23 mouse cellular contexts compared by ENCODE assay signal in the genomic region with DNA sequence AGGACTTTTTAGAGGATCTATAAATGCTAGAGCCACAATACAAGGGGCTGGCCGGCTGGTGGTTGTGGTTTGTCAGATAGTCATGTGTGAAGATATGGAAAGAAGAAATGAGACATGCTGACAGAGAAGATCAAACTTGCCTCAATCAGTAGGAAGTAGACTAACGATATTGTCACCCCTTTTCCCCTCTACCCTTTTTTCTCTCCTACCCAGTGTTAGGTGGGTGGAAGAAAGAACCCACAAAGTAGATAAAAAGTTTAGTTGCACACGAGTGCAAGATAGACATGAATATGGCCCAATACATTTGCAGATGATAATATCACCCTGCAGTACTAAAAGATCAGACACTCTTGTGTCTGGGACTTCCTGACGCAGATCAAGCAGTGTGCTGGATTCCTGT. TPM values are rescaled to one million over a fixed set of nuclear protein-coding genes. Genes with fewer than 3 reads are reported as not detected.
DNase-seq lines count a peak whose midpoint lies in the region; ATAC-seq and TF ChIP-seq lines count a peak whose summit lies in the region.
"Had no signal": no experiment of that assay in that cellular context is flagged by ENCODE, and none has a peak within 500 bp of the region (broad histone marks: within the 10 kb centered on the region; RNA-seq: fewer than 3 reads in every experiment).

No protein-coding gene starts in this region.

- H3K9me3 ChIP-seq in MEL (replicated peaks; ENCODE audit: insufficient read depth, low read length) = no peaks in the 10 kb centered on the region
- H3K9me3 ChIP-seq in kidney, embryonic 14.5 days (ENCODE audit: control insufficient read depth, low read length) = no peaks in the 10 kb centered on the region
- H3K9me3 ChIP-seq in midbrain, embryonic 16.5 days (replicated peaks; ENCODE audit: control insufficient read depth, low read length, poor library complexity, severe bottlenecking) = no peaks in the 10 kb centered on the region
- H3K9me3 ChIP-seq: embryonic facial prominence, embryonic 10.5 days; embryonic facial prominence, embryonic 12.5 days; forebrain, embryonic 13.5 days; forebrain, embryonic 15.5 days; G1E had no signal

- WGBS in kidney, embryonic 14.5 days = 90% methylated on average over 4 of the region's 4 CpGs
- 95% methylated on average over 4 of the region's 4 CpGs for WGBS in midbrain, embryonic 16.5 days

- H3K4me1 ChIP-seq in MEL (ENCODE audit: control insufficient read depth in 1 of 2, insufficient read depth in 2 of 2, low read length in 2 of 2) = peaks cover 9 to 13% of the 10 kb centered on the region in 2 experiments
- no peaks in the 10 kb centered on the region for H3K4me1 ChIP-seq in kidney, embryonic 14.5 days (ENCODE audit: control insufficient read depth, insufficient read depth, low read length)
- no peaks in the 10 kb centered on the region for H3K4me1 ChIP-seq in midbrain, embryonic 16.5 days (ENCODE audit: control insufficient read depth, insufficient read depth, low read length)
- H3K4me1 ChIP-seq: embryonic facial prominence, embryonic 10.5 days; embryonic facial prominence, embryonic 12.5 days; forebrain, embryonic 13.5 days; forebrain, embryonic 15.5 days had no signal

- peak; percentile 64 for ATAC-seq in inflammation-experienced regulatory T-cells, adult 6 months
- ATAC-seq in kidney, embryonic 14.5 days (ENCODE audit: low FRiP score, low TSS enrichment) = no peak
- ATAC-seq in midbrain, embryonic 16.5 days = no peak
- ATAC-seq: forebrain, embryonic 13.5 days; forebrain, embryonic 15.5 days; forebrain, postnatal 0 days had no signal

- H3K79me2 ChIP-seq in MEL (ENCODE audit: control insufficient read depth, insufficient read depth, low read length, poor library complexity) = no peaks in the 10 kb centered on the region

- H3K4me2 ChIP-seq in kidney, embryonic 14.5 days (replicated peaks; ENCODE audit: low read depth, low read length) = no peak overlapping the region
- no peak overlapping the region for H3K4me2 ChIP-seq in midbrain, embryonic 16.5 days (ENCODE audit: low read length)
- H3K4me2 ChIP-seq: embryonic facial prominence, embryonic 12.5 days; forebrain, embryonic 13.5 days; forebrain, embryonic 15.5 days had no signal

- peak overlapping the region; percentile 41; the same call in 1 of the 2 replicates for H3K27ac ChIP-seq in MEL (ENCODE audit: control insufficient read depth, low read depth, low read length)
- no peak overlapping the region for H3K27ac ChIP-seq in kidney, embryonic 14.5 days (ENCODE audit: low read depth, low read length)
- no peak overlapping the region for H3K27ac ChIP-seq in midbrain, embryonic 16.5 days (ENCODE audit: low read length)
- H3K27ac ChIP-seq: embryonic facial prominence, embryonic 10.5 days; embryonic facial prominence, embryonic 12.5 days; forebrain, embryonic 13.5 days; forebrain, embryonic 15.5 days had no signal

- no peaks in the 10 kb centered on the region for H3K27me3 ChIP-seq in MEL (ENCODE audit: control insufficient read depth in 1 of 2, insufficient read depth in 2 of 2, low read length in 2 of 2)
- H3K27me3 ChIP-seq in kidney, embryonic 14.5 days (ENCODE audit: control insufficient read depth, insufficient read depth, low read length) = no peaks in the 10 kb centered on the region
- no peaks in the 10 kb centered on the region for H3K27me3 ChIP-seq in midbrain, embryonic 16.5 days (ENCODE audit: control insufficient read depth, insufficient read depth, low read depth, low read length)
- H3K27me3 ChIP-seq: CH12.LX; embryonic facial prominence, embryonic 12.5 days; forebrain, embryonic 13.5 days; forebrain, embryonic 15.5 days had no signal

- no peak for TF ChIP-seq CTCF in MEL (IDR thresholded peaks at IDR 0.05 in 2 of 3, conservative IDR thresholded peaks at IDR 0.05 in 1 of 3; ENCODE audit: control insufficient read depth in 1 of 3, insufficient read depth in 1 of 3, low read depth in 2 of 3, low read length in 3 of 3, poor library complexity in 1 of 3, severe bottlenecking in 1 of 3)

- no peak overlapping the region for H3K9ac ChIP-seq in MEL (ENCODE audit: control insufficient read depth, low read depth, low read length, poor library complexity, severe bottlenecking)
- H3K9ac ChIP-seq in kidney, embryonic 14.5 days (ENCODE audit: low read depth, low read length) = no peak overlapping the region
- no peak overlapping the region for H3K9ac ChIP-seq in midbrain, embryonic 16.5 days (ENCODE audit: low read depth, low read length)
- H3K9ac ChIP-seq: embryonic facial prominence, embryonic 12.5 days; forebrain, embryonic 13.5 days; forebrain, embryonic 15.5 days; forebrain, postnatal 0 days had no signal

- TF ChIP-seq RAD21 in MEL (IDR thresholded peaks at IDR 0.05; ENCODE audit: low read depth, low read length) = no peak

- no peak overlapping the region for H3K4me3 ChIP-seq in MEL (ENCODE audit: control insufficient read depth in 1 of 2, insufficient read depth in 1 of 2, low read depth in 2 of 2, low read length in 2 of 2)
- no peak overlapping the region for H3K4me3 ChIP-seq in kidney, embryonic 14.5 days (ENCODE audit: low read length)
- no peak overlapping the region for H3K4me3 ChIP-seq in midbrain, embryonic 16.5 days (ENCODE audit: low read depth, low read length)
- H3K4me3 ChIP-seq: embryonic facial prominence, embryonic 10.5 days; embryonic facial prominence, embryonic 12.5 days; forebrain, embryonic 13.5 days; forebrain, embryonic 15.5 days had no signal

- TF ChIP-seq POLR2A in MEL (IDR thresholded peaks at IDR 0.05; ENCODE audit: control insufficient read depth in 1 of 2, insufficient read depth in 1 of 2, low read depth in 1 of 2, low read length in 2 of 2, poor library complexity in 1 of 2) = no peak

- H3K36me3 ChIP-seq in MEL (ENCODE audit: control insufficient read depth in 1 of 2, insufficient read depth in 2 of 2, low read length in 2 of 2) = peaks cover 13 to 16% of the 10 kb centered on the region in 2 experiments
- H3K36me3 ChIP-seq in kidney, embryonic 14.5 days (ENCODE audit: control insufficient read depth, insufficient read depth, low read length) = peaks cover 92% of the 10 kb centered on the region
- H3K36me3 ChIP-seq in midbrain, embryonic 16.5 days (ENCODE audit: control insufficient read depth, insufficient read depth, low read length) = peaks cover 78% of the 10 kb centered on the region

- peak; percentile 58 for DNase-seq in CD4-positive helper T cell, adult 2 months (ENCODE audit: low read depth, low spot score)
- peak; percentile 70 for DNase-seq in MEL (ENCODE audit: low read depth, low spot score)
- peak; percentile 39 for DNase-seq in naive thymus-derived CD4-positive, alpha-beta T cell, adult 2 months (ENCODE audit: low read depth)
- no peak for DNase-seq in gastrocnemius, postnatal 4 days (ENCODE audit: low spot score in 2 of 2)
- DNase-seq: adrenal gland, adult 8-10 months; adrenal gland, postnatal 14 days; adrenal gland, postnatal 36 days; cerebellum, adult 11-12 months; cerebellum, adult 2 months; cerebellum, adult 9-10 months; cerebellum, postnatal 10 days; cerebellum, postnatal 25 days; forebrain, postnatal 0 days had no signal

- TF ChIP-seq EP300 in MEL (IDR thresholded peaks at IDR 0.05; ENCODE audit: low read depth in 1 of 2, low read length in 2 of 2) = peak; percentile 54 to 60; a peak in 3 of 4 replicates

TF ChIP-seq in MEL, 35 proteins besides CTCF, POLR2A, EP300 and RAD21 (continues in another document):
- TF ChIP-seq MYB (IDR thresholded peaks at IDR 0.05; ENCODE audit: low read depth, low read length) (no peak), BHLHE40 (IDR thresholded peaks at IDR 0.05; ENCODE audit: borderline replicate concordance, low read depth, low read length) (peak; percentile 70), RCOR1 (IDR thresholded peaks at IDR 0.05; ENCODE audit: low read depth, low read length) (no peak; the same call in 1 of the 2 replicates), NRF1 (IDR thresholded peaks at IDR 0.05; ENCODE audit: insufficient read depth, low read depth, low read length, poor library complexity, severe bottlenecking) (no peak), MXI1 (IDR thresholded peaks at IDR 0.05; ENCODE audit: low read depth, low read length) (0 out of 2 replicates have a peak, but pooled peaks have one; percentile 43), CHD2 (IDR thresholded peaks at IDR 0.05; ENCODE audit: low read length) (no peak), SIN3A (IDR thresholded peaks at IDR 0.05; ENCODE audit: low read length) (peak; percentile 47; the same call in 1 of the 2 replicates), ETS1 (IDR thresholded peaks at IDR 0.05; ENCODE audit: low read depth, low read length) (peak; percentile 69), TCF12 (IDR thresholded peaks at IDR 0.05; ENCODE audit: low read depth, low read length) (peak; percentile 20; the same call in 1 of the 2 replicates)

RNA-seq across cellular contexts. Expression of a gene that starts 12.0 kb away (rescaled TPM):
- total RNA-seq in MEL (2012; rRNA removed) = 0.46 and 0.82 TPM in 2 replicates
- under 1 TPM in 1 of 2 experiments, not detected in 1; 0.77 TPM for polyA plus RNA-seq in MEL (2012; ENCODE audit: insufficient read depth in 1 of 2, insufficient read length in 2 of 2, low read depth in 1 of 2, low replicate concordance in 2 of 2, missing spikeins in 1 of 2)
- polyA plus RNA-seq in inflammation-experienced regulatory T-cells, adult 6 months (2017; shearing (Covaris generic)) = 10 to 100 TPM; 58.8 to 82.4 (median 67.8) TPM
- total RNA-seq in gastrocnemius, postnatal 4 days (2021) = 1 to 10 TPM; 2.5 to 3.6 TPM
- polyA plus RNA-seq in kidney, embryonic 14.5 days (2014; fragmentation: Nextera tagmentation; extraction: Ambion mirVana) = 1.7 and 2.1 TPM in 2 replicates
- 1.1 and 1.2 TPM in 2 replicates for polyA plus RNA-seq in midbrain, embryonic 16.5 days (2015; fragmentation: Nextera tagmentation; extraction: Ambion mirVana)
- polyA plus RNA-seq: G1E had no signal

RNA-seq across cellular contexts. Expression of a gene that starts 15.2 kb away (rescaled TPM):
- total RNA-seq in MEL (2012; rRNA removed) = 23.0 and 24.3 TPM in 2 replicates
- polyA plus RNA-seq in MEL (2012; ENCODE audit: insufficient read depth in 1 of 2, insufficient read length in 2 of 2, low read depth in 1 of 2, low replicate concordance in 2 of 2, missing spikeins in 1 of 2) = 10 to 100 TPM in 1 of 2 experiments, not detected in 1; 35.2 TPM
- polyA plus RNA-seq in inflammation-experienced regulatory T-cells, adult 6 months (2017; shearing (Covaris generic)) = 10 to 100 TPM; 15.0 to 28.4 (median 15.6) TPM
- 10 to 100 TPM; 20.8 to 21.0 TPM for total RNA-seq in gastrocnemius, postnatal 4 days (2021)
- 15.8 and 33.2 TPM in 2 replicates for polyA plus RNA-seq in kidney, embryonic 14.5 days (2014; fragmentation: Nextera tagmentation; extraction: Ambion mirVana)
- 30.8 and 32.3 TPM in 2 replicates for polyA plus RNA-seq in midbrain, embryonic 16.5 days (2015; fragmentation: Nextera tagmentation; extraction: Ambion mirVana)

RNA-seq across cellular contexts. Expression of a gene that starts 48.3 kb away (rescaled TPM):
- total RNA-seq in MEL (2012; rRNA removed) = 0.42 and 0.81 TPM in 2 replicates
- polyA plus RNA-seq in MEL (2012; ENCODE audit: insufficient read depth in 1 of 2, insufficient read length in 2 of 2, low read depth in 1 of 2, low replicate concordance in 2 of 2, missing spikeins in 1 of 2) = 1 to 10 TPM in 1 of 2 experiments, not detected in 1; 7.7 TPM
- polyA plus RNA-seq in inflammation-experienced regulatory T-cells, adult 6 months (2017; shearing (Covaris generic)) = 10 to 100 TPM in 1 of 3 experiments, 1 to 10 TPM in 2; 2.8 to 10.9 (median 5.0) TPM
- total RNA-seq in gastrocnemius, postnatal 4 days (2021) = not detected
- 4.6 and 8.0 TPM in 2 replicates for polyA plus RNA-seq in kidney, embryonic 14.5 days (2014; fragmentation: Nextera tagmentation; extraction: Ambion mirVana)
- 6.1 and 6.7 TPM in 2 replicates for polyA plus RNA-seq in midbrain, embryonic 16.5 days (2015; fragmentation: Nextera tagmentation; extraction: Ambion mirVana)
- total RNA-seq: adrenal gland, adult 8-10 months; adrenal gland, postnatal 14 days; adrenal gland, postnatal 36 days; forebrain, postnatal 0 days had no signal
- polyA plus RNA-seq: cortical plate, adult 2 months; G1E had no signal

Comparison
In these comparisons a context has a peak if more than half of its experiments do, and no peak if none do; other contexts are left out.
1. DNase-seq: peak in CD4-positive helper T cell, adult 2 months (single experiment), MEL (single experiment) and naive thymus-derived CD4-positive, alpha-beta T cell, adult 2 months (single experiment); none in gastrocnemius, postnatal 4 days (0 of 2).
2. RNA of a gene that starts 12.0 kb away (polyA plus RNA-seq): 58.8 to 82.4 TPM in inflammation-experienced regulatory T-cells, adult 6 months; 1.7 to 2.1 TPM in kidney, embryonic 14.5 days, 1.1 to 1.2 TPM in midbrain, embryonic 16.5 days and 0.77 TPM in MEL; every median in the first group is over 10 times any median in the second.